Mouse (Mus musculus) heart, embryonic 15.5 days (tissue): ENCODE measurements at regions not wholly inside any gene's neighbourhood (a gene's known extent, or its start where the extent isn't known, plus 50 kb on each side); places are given as distances from the start of the nearest gene placed in this dataset.
"Not testable (repeated sequence)": the region's sequence is repeated elsewhere in the genome, so short reads cannot be mapped to it uniquely, and the experiment has no call there.

Experiments used
- ATAC-seq: fragments of 200-750 bp; cut with Nextera tagmentation; replicated peaks from 2 replicates; pipeline ENCODE4 v1.8.0; 2017; ENCODE audit warnings: low read depth, moderate TSS enrichment; ENCODE audit not compliant: insufficient number of reproducible peaks, insufficient read depth, low FRiP score
- H3K27ac ChIP-seq: fragments of 300-500 bp; sonication (generic); 2 replicates; pipeline ENCODE4 v1.5.1; 2015; ENCODE audit warnings: mild to moderate bottlenecking, inconsistent platforms
- H3K27me3 ChIP-seq: fragments of 300-500 bp; sonication (generic); 2 replicates; pipeline ENCODE4 v1.6.1; 2015; ENCODE audit warnings: inconsistent platforms
- H3K36me3 ChIP-seq: fragments of 300-500 bp; sonication (generic); 2 replicates; pipeline ENCODE4 v1.6.1; 2015; ENCODE audit warnings: mild to moderate bottlenecking, inconsistent platforms
- H3K4me1 ChIP-seq: fragments of 300-500 bp; sonication (generic); replicated peaks from 2 replicates; pipeline ENCODE4 v1.6.1; 2015; ENCODE audit warnings: inconsistent platforms
- H3K4me2 ChIP-seq: fragments of 300-500 bp; sonication (generic); 2 replicates; pipeline ENCODE4 v1.6.1; 2015; ENCODE audit warnings: inconsistent platforms, mild to moderate bottlenecking, moderate library complexity
- H3K4me3 ChIP-seq: fragments of 300-500 bp; sonication (generic); 2 replicates; pipeline ENCODE4 v1.5.1; 2015; ENCODE audit warnings: mild to moderate bottlenecking, inconsistent platforms
- H3K9ac ChIP-seq: fragments of 300-500 bp; sonication (generic); 2 replicates; pipeline ENCODE4 v1.6.1; 2015; ENCODE audit warnings: mild to moderate bottlenecking, inconsistent platforms
- H3K9me3 ChIP-seq: fragments of 300-500 bp; sonication (generic); replicated peaks from 2 replicates; pipeline ENCODE4 v1.6.1; 2016; ENCODE audit warnings: inconsistent platforms
- WGBS: fragments of 180-500 bp; shearing (Covaris S2); methylation state at CpG from one replicate; pipeline ENCODE4 v1.1.7; 2015; ENCODE audit warnings: mixed read lengths; 5-methylcytosine and 5-hydroxymethylcytosine counted together

GRCm38 (mm10) chrX:93888480-93888879 is 56.5 kb upstream of the Pdk3 start:
- no peaks in the 10 kb centered on the region for H3K36me3 ChIP-seq
- no peaks in the 10 kb centered on the region for H3K27me3 ChIP-seq
- no peak overlapping the region for H3K4me2 ChIP-seq
- WGBS = 60% methylated on average over 4 of the region's 4 CpGs
- no peak overlapping the region for H3K4me3 ChIP-seq
- no peak overlapping the region for H3K9ac ChIP-seq
- H3K9me3 ChIP-seq = no peaks in the 10 kb centered on the region
- no peak overlapping the region for H3K27ac ChIP-seq
- no peak for ATAC-seq
- H3K4me1 ChIP-seq = no peaks in the 10 kb centered on the region

- Histone ChIP-seq H3K27ac (peak overlapping the region; percentile 45; the same call in 1 of the 2 replicates), H3K4me2 (peak overlapping the region; percentile 58), H3K9me3 (no peaks in the 10 kb centered on the region), H3K27me3 (no peaks in the 10 kb centered on the region), H3K9ac (0 out of 2 replicates have a peak overlapping the region, but pooled peaks have one; percentile 21), H3K4me3 (peak overlapping the region; percentile 45), H3K4me1 (no peaks in the 10 kb centered on the region), H3K36me3 (no peaks in the 10 kb centered on the region)
- 61% methylated on average over 8 of the region's 8 CpGs for WGBS
- no peak for ATAC-seq
These were observed 57.0 kb upstream of the Pdk3 start for GRCm38 (mm10) chrX:93888966-93889365.

DNA sequence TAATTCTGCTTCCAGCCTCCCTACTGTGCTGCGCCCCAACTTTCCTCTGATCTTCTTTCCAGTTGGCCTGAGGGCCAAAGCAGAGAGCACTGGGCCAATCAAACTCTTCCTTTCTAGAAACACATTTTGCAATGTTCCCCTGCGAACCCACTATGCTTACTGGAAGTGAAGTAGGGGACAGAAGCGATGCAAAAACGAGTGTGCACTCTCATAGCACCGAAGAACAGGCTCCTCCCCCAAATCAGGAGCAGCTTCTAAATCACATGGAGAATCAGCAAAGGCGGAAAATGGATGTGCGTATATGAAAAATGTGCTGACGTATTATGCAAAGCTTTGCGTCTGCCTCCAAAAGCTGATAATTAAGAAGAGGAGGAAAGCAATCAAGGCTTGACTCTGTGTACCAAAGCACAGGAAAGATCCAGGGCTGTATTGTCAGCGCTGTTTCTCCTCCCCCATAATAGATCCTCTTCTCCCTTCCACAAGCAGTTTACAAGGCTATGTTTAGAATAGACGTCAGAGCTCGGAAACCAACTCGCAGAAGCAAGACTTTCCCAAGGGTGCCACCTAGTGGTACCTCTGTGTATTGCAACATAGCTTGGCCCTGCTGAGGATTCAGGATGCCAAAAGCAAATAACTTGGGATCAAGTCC is 57.5 kb upstream of the Pdk3 start:
- Histone ChIP-seq H3K4me2 (peak overlapping the region; percentile 58), H3K36me3 (no peaks in the 10 kb centered on the region), H3K9me3 (no peaks in the 10 kb centered on the region), H3K4me3 (peak overlapping the region; percentile 45), H3K9ac (0 out of 2 replicates have a peak overlapping the region, but pooled peaks have one; percentile 21), H3K4me1 (no peaks in the 10 kb centered on the region), H3K27ac (peak overlapping the region; percentile 45), H3K27me3 (no peaks in the 10 kb centered on the region)
- ATAC-seq = 0 out of 2 replicates have a peak, but pooled peaks have one; percentile 62
- WGBS = 23% methylated on average over 13 of the region's 13 CpGs

DNA sequence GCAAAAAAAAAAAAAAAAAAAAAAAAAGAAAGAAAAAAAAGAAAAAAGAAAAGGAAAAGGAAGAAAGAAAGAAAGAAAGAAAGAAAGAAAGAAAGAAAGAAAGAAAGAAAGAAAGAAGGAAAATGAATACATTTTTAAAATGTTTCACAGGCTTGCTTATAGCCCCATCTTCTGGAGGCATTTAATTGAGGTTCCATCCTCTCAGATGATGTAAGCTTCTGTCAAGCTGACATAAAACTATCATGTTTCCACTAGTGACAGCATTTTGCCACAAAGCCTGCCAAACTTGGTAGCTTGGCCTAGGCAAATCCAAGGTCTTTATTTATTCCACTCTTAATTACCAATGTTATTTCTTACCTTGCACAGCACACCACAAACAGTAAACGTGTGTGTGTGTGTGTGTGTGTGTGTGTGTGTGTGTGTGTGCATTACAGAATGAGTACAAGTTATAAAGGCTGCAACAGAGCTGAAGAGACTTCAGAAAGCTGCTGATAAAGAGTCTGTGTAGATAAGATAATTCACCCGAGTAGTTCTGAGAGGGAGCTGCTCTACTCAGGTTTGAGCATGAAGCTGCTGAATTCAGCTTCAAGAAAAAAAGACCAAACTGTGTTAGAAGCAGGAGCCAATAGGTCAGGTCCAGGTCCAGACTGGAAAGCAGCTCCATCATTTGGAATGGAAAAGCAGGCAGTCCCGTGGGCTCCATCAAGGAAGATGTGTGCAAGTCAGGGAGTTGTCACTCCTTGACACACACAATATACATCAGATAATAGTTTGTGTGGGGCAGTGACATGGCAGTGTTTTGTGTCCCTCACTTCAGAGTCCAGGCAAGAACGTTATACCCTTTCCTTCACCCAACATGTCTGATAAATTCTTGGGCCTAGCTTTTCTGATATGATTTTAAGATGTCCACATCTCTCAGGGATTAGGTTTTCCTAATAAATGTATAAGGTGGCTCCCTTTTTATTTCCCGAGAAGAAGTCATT is 65.1 kb upstream of the Pdk3 start:
- Histone ChIP-seq H3K36me3 (no peaks in the 10 kb centered on the region), H3K4me3 (no peak overlapping the region), H3K4me1 (no peaks in the 10 kb centered on the region), H3K9ac (no peak overlapping the region), H3K27ac (no peak overlapping the region), H3K9me3 (no peaks in the 10 kb centered on the region), H3K4me2 (no peak overlapping the region), H3K27me3 (no peaks in the 10 kb centered on the region)
- no peak for ATAC-seq
- 44% methylated on average over 5 of the region's 5 CpGs for WGBS

GRCm38 (mm10) chrX:93903209-93903608 is 65.2 kb upstream of the AU015836 start:
- H3K4me2 ChIP-seq = no peak overlapping the region
- ATAC-seq = no peak
- no peaks in the 10 kb centered on the region for H3K27me3 ChIP-seq
- H3K36me3 ChIP-seq = no peaks in the 10 kb centered on the region
- H3K4me3 ChIP-seq = no peak overlapping the region
- H3K9me3 ChIP-seq = no peaks in the 10 kb centered on the region
- H3K27ac ChIP-seq = no peak overlapping the region
- no peak overlapping the region for H3K9ac ChIP-seq
- no peaks in the 10 kb centered on the region for H3K4me1 ChIP-seq

GRCm38 (mm10) chrX:93905531-93905930 is 62.9 kb upstream of the AU015836 start:
- Histone ChIP-seq H3K4me2 (no peak overlapping the region), H3K27me3 (no peaks in the 10 kb centered on the region), H3K36me3 (no peaks in the 10 kb centered on the region), H3K4me3 (no peak overlapping the region), H3K27ac (no peak overlapping the region), H3K9me3 (no peaks in the 10 kb centered on the region), H3K9ac (no peak overlapping the region), H3K4me1 (no peaks in the 10 kb centered on the region)
- ATAC-seq = no peak
- 67% methylated on average over 5 of the region's 5 CpGs for WGBS

GRCm38 (mm10) chrX:93911087-93911840 is 57.2 kb upstream of the AU015836 start:
- no peaks in the 10 kb centered on the region for H3K36me3 ChIP-seq
- peaks cover 29% of the 10 kb centered on the region for H3K27me3 ChIP-seq
- 0 out of 2 replicates have a peak overlapping the region, but pooled peaks have one; percentile 41 for H3K9ac ChIP-seq
- ATAC-seq = 0 out of 2 replicates have a peak, but pooled peaks have one; percentile 35
- peak overlapping the region; percentile 68 for H3K4me2 ChIP-seq
- H3K9me3 ChIP-seq = no peaks in the 10 kb centered on the region
- no peaks in the 10 kb centered on the region for H3K4me1 ChIP-seq
- 26% methylated on average over 21 of the region's 21 CpGs for WGBS
- H3K27ac ChIP-seq = no peak overlapping the region
- H3K4me3 ChIP-seq = peak overlapping the region; percentile 40

DNA sequence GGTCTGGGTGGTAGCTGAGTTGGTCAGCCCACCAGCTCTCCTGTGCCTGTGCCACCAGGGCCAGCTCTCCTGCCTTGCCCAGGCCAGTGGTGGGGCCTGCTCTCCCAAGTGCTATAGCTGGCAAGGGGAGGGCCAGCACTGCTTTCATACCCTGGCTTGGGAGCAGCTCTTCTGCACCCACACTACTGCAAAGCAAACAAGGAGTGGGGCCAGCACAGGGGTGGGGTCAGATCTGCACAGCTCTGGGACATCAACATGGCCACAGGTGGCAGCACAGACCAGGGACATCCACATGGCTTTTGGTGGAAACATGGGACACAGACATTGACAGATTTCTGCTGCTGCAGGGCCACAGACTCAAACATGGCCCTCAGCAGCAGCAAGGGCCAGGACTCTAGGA is 52.9 kb upstream of the AU015836 start:
- H3K36me3 ChIP-seq = no peaks in the 10 kb centered on the region
- no peaks in the 10 kb centered on the region for H3K9me3 ChIP-seq
- no peak overlapping the region for H3K27ac ChIP-seq
- H3K4me2 ChIP-seq = no peak overlapping the region
- ATAC-seq = no peak
- H3K4me1 ChIP-seq = no peaks in the 10 kb centered on the region
- no peak overlapping the region for H3K4me3 ChIP-seq
- H3K9ac ChIP-seq = no peak overlapping the region
- peaks cover 29% of the 10 kb centered on the region for H3K27me3 ChIP-seq

- not testable (repeated sequence) for H3K9ac ChIP-seq, H3K4me1 ChIP-seq, H3K36me3 ChIP-seq, H3K27ac ChIP-seq, H3K4me3 ChIP-seq, H3K9me3 ChIP-seq, ATAC-seq, H3K4me2 ChIP-seq
- 56% methylated on average over 3 of the region's 3 CpGs for WGBS
- H3K27me3 ChIP-seq = peaks cover 22% of the 10 kb centered on the region
These were observed 51.1 kb upstream of the AU015836 start for GRCm38 (mm10) chrX:93917367-93917766.
